Mouse (Mus musculus) bone marrow macrophage, adult 2 months (primary cell): ENCODE data around the gene Ccdc146.

ENCODE experiments used
- CTCF ChIP-seq: IDR thresholded peaks from 2 replicates; pipeline ENCODE4 v1.5.1; 2012; ENCODE audit warnings: low read depth, mild to moderate bottlenecking, low read length, moderate library complexity
- POLR2A ChIP-seq: IDR thresholded peaks from 2 replicates; pipeline ENCODE4 v1.6.1; 2012; ENCODE audit warnings: mild to moderate bottlenecking, low read depth, low read length, borderline replicate concordance

- TF ChIP-seq CTCF = no peak
- no peak for TF ChIP-seq POLR2A
These were observed 124.4 kb downstream of the Ccdc146 start for GRCm38 (mm10) chr5:21300058-21300457.
